Mouse (Mus musculus) limb, embryonic 11.5 days (tissue): Measurements from ENCODE around the gene Scn2a. TPM values are rescaled to one million over a fixed set of nuclear protein-coding genes. Genes with fewer than 3 reads are reported as not detected.
A peak's percentile ranks its signal among the peaks of the same experiment; 100 is the strongest.
"Not testable (repeated sequence)": the region's sequence is repeated elsewhere in the genome, so short reads cannot be mapped to it uniquely, and the experiment has no call there.

ENCODE experiments used
- ATAC-seq: fragments of 200-750 bp; cut with Nextera tagmentation; 2 replicates; pipeline ENCODE4 v1.8.0; 2017; ENCODE audit warnings: low read depth; ENCODE audit not compliant: insufficient number of reproducible peaks, low FRiP score, low TSS enrichment
- DNase-seq: peaks from one replicate; pipeline ENCODE4 v3.0.0-alpha.2; 2015; ENCODE audit warnings: low spot score
- H3K27ac ChIP-seq: fragments of 300-500 bp; sonication (generic); replicated peaks from 2 replicates; pipeline ENCODE4 v1.5.1; 2014; ENCODE audit warnings: low read depth, mild to moderate bottlenecking, low read length
- H3K27me3 ChIP-seq: fragments of 300-500 bp; sonication (generic); 2 replicates; pipeline ENCODE4 v1.6.1; 2014; ENCODE audit warnings: mild to moderate bottlenecking, low read length, mixed read lengths; ENCODE audit not compliant: control insufficient read depth, insufficient read depth
- H3K36me3 ChIP-seq: fragments of 300-500 bp; sonication (generic); 2 replicates; pipeline ENCODE4 v1.6.1; 2014; ENCODE audit warnings: mild to moderate bottlenecking, low read length, moderate library complexity, mixed read lengths; ENCODE audit not compliant: control insufficient read depth, insufficient read depth
- H3K4me1 ChIP-seq: fragments of 300-500 bp; sonication (generic); 2 replicates; pipeline ENCODE4 v1.6.1; 2014; ENCODE audit warnings: low read length, mixed read lengths; ENCODE audit not compliant: control insufficient read depth, insufficient read depth
- H3K4me2 ChIP-seq: fragments of 300-500 bp; sonication (generic); 2 replicates; pipeline ENCODE4 v1.6.1; 2014; ENCODE audit warnings: low read depth, mild to moderate bottlenecking, moderate library complexity; ENCODE audit not compliant: severe bottlenecking
- H3K4me3 ChIP-seq: fragments of 300-500 bp; sonication (generic); 2 replicates; pipeline ENCODE4 v1.5.1; 2014; ENCODE audit warnings: low read depth, low read length
- H3K9ac ChIP-seq: fragments of 300-500 bp; sonication (generic); 2 replicates; pipeline ENCODE4 v1.6.1; 2014; ENCODE audit warnings: mild to moderate bottlenecking, low read length
- H3K9me3 ChIP-seq: fragments of 300-500 bp; sonication (generic); 2 replicates; pipeline ENCODE4 v1.6.1; 2016; ENCODE audit warnings: low read length; ENCODE audit not compliant: control insufficient read depth
- WGBS: fragments of 180-500 bp; shearing (Covaris S2); extraction: QIAGEN DNeasy Blood & Tissue Kit; methylation state at CpG from one replicate; pipeline ENCODE4 v1.1.7; 2014; 5-methylcytosine and 5-hydroxymethylcytosine counted together
- polyA plus RNA-seq: library from polyadenylated mRNA; unstranded; fragments of >200 nt; fragmentation: Nextera tagmentation; extraction: Ambion mirVana; gene quantifications from 2 replicates; pipeline ENCODE4 v1.2.1, GENCODE M21; 2014

The Scn2a gene
- polyA plus RNA-seq, 1 experiment from 2014 or later, result 3.3 TPM

DNA sequence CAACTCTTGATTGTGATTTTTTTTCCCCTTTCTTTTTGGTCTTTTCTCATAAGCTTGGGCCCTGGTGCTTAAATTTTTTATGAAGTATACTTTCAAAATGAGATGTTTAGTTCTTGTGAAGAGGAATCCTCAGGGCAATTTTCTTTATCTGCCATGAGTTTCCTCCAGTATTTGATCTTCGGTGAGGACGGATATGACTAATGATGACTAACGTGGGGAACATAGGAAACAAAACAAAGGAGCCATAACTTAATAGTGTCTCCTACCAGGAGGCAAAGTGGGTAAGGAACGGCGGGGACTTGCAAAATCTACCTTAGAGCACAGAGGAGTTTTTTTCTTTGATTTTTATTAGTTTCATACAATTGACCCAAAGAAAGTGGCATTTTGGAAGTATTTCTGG is 124.8 kb downstream of the Scn2a start:
- 82% methylated on average over 5 of the region's 5 CpGs for WGBS
- Histone ChIP-seq H3K4me2 (no peak overlapping the region), H3K4me3 (no peak overlapping the region), H3K9ac (no peak overlapping the region), H3K27ac (no peak overlapping the region), H3K27me3 (no peaks in the 10 kb centered on the region), H3K4me1 (no peaks in the 10 kb centered on the region), H3K9me3 (no peaks in the 10 kb centered on the region), H3K36me3 (no peaks in the 10 kb centered on the region)
- no peak for DNase-seq
- no peak for ATAC-seq

GRCm38 (mm10) chr2:65782442-65782841 is 161.9 kb downstream of the Scn2a start:
- no peaks in the 10 kb centered on the region for H3K36me3 ChIP-seq
- H3K9me3 ChIP-seq, result no peaks in the 10 kb centered on the region
- H3K4me1 ChIP-seq, result no peaks in the 10 kb centered on the region
- H3K27ac ChIP-seq, result no peak overlapping the region
- ATAC-seq, result peak; percentile 68; the same call in 1 of the 2 replicates
- no peak overlapping the region for H3K4me2 ChIP-seq
- DNase-seq, result peak; percentile 30
- H3K27me3 ChIP-seq, result no peaks in the 10 kb centered on the region
- WGBS, result 64% methylated on average over 7 of the region's 7 CpGs
- H3K9ac ChIP-seq, result no peak overlapping the region
- H3K4me3 ChIP-seq, result no peak overlapping the region

- Histone ChIP-seq H3K4me3 (no peak overlapping the region), H3K9ac (no peak overlapping the region), H3K4me2 (no peak overlapping the region), H3K4me1 (no peaks in the 10 kb centered on the region), H3K27ac (no peak overlapping the region), H3K9me3 (no peaks in the 10 kb centered on the region), H3K36me3 (no peaks in the 10 kb centered on the region), H3K27me3 (no peaks in the 10 kb centered on the region)
- 54% methylated on average over 2 of the region's 2 CpGs for WGBS
- DNase-seq, result no peak
- no peak for ATAC-seq
Measured at GRCm38 (mm10) chr2:65783392-65783791, 162.8 kb downstream of the Scn2a start.

GRCm38 (mm10) chr2:65792516-65792915 is 171.9 kb downstream of the Scn2a start:
- Histone ChIP-seq H3K9ac (no peak overlapping the region), H3K36me3 (no peaks in the 10 kb centered on the region), H3K4me1 (no peaks in the 10 kb centered on the region), H3K27me3 (no peaks in the 10 kb centered on the region), H3K27ac (no peak overlapping the region), H3K4me2 (no peak overlapping the region), H3K9me3 (no peaks in the 10 kb centered on the region; the same call in 1 of the 2 replicates), H3K4me3 (no peak overlapping the region)
- no peak for DNase-seq
- no peak for ATAC-seq
- WGBS, result 24% methylated on average over 3 of the region's 3 CpGs

- H3K9ac ChIP-seq, result no peak overlapping the region
- H3K27me3 ChIP-seq, result no peaks in the 10 kb centered on the region
- H3K27ac ChIP-seq, result no peak overlapping the region
- no peaks in the 10 kb centered on the region for H3K36me3 ChIP-seq
- no peaks in the 10 kb centered on the region; the same call in 1 of the 2 replicates for H3K9me3 ChIP-seq
- ATAC-seq, result no peak
- no peak overlapping the region for H3K4me3 ChIP-seq
- no peaks in the 10 kb centered on the region for H3K4me1 ChIP-seq
- 90% methylated on average over 2 of the region's 2 CpGs for WGBS
- no peak for DNase-seq
- no peak overlapping the region for H3K4me2 ChIP-seq
Measured at GRCm38 (mm10) chr2:65793593-65793992, 173.0 kb downstream of the Scn2a start.

- Histone ChIP-seq H3K4me3 (no peak overlapping the region), H3K9ac (no peak overlapping the region), H3K4me2 (no peak overlapping the region), H3K27ac (no peak overlapping the region), H3K9me3 (no peaks in the 10 kb centered on the region), H3K4me1 (no peaks in the 10 kb centered on the region), H3K36me3 (no peaks in the 10 kb centered on the region), H3K27me3 (no peaks in the 10 kb centered on the region)
- DNase-seq (no peak), ATAC-seq (no peak)
- 75% methylated on average over 1 of the region's 1 CpGs for WGBS
Measured at GRCm38 (mm10) chr2:65801054-65801709, 180.6 kb downstream of the Scn2a start.

DNA sequence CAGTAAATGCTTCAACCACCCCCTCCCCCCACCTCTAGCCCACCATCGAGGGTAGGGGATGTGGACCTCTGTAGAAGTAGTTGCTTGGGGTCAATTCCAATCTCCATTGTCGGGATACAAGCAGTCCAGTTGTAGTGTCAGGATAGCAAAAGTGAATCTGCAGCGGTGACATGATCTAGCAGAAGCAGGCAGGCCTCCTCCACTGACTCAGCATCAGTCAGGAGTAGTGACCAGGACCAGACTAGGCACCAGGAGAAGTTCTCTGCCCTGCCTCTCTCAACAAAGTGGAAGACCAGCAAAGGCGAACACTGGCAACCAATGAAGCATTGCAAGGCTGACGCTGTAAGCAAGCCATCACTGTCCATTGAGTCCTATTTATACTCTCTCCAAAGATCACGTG is 186.0 kb downstream of the Scn2a start:
- Histone ChIP-seq H3K36me3 (no peaks in the 10 kb centered on the region), H3K4me2 (no peak overlapping the region), H3K27ac (no peak overlapping the region), H3K27me3 (no peaks in the 10 kb centered on the region), H3K4me3 (no peak overlapping the region), H3K4me1 (no peaks in the 10 kb centered on the region), H3K9ac (no peak overlapping the region), H3K9me3 (no peaks in the 10 kb centered on the region)
- DNase-seq (no peak), ATAC-seq (no peak)
- WGBS, result 93% methylated on average over 6 of the region's 6 CpGs

DNA sequence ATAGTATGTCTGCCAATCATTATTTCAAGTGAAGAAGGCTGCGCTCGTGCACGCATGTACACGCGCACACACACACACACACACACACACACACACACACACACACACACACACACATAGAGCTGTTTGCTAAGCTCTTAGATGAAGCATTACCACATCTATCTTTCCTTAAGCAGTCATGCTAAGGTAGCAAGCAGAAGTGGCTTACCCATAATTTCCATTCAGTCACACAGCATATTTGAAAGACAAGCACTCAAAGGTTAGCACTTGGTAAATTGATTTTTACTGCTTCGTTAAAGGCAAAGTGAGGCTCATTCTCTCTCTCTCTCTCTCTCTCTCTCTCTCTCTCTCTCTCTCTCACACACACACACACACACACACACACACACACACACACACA is 190.6 kb downstream of the Scn2a start:
- ATAC-seq, H3K36me3 ChIP-seq, H3K4me1 ChIP-seq, H3K9me3 ChIP-seq, H3K4me3 ChIP-seq, DNase-seq, H3K4me2 ChIP-seq, H3K27ac ChIP-seq, H3K27me3 ChIP-seq, H3K9ac ChIP-seq: not testable (repeated sequence)
- WGBS, result 92% methylated on average over 6 of the region's 6 CpGs
